Mouse (Mus musculus): Measurements from ENCODE around the gene Vmn2r7. TPM values are rescaled to one million over a fixed set of nuclear protein-coding genes. Genes with fewer than 3 reads are reported as not detected.
"Not testable (repeated sequence)": the region's sequence is repeated elsewhere in the genome, so short reads cannot be mapped to it uniquely, and the experiment has no call there.

Vmn2r7 gene
- not detected in 2 replicates for polyA plus RNA-seq (2015; fragmentation: Nextera tagmentation; extraction: Ambion mirVana)

DNA sequence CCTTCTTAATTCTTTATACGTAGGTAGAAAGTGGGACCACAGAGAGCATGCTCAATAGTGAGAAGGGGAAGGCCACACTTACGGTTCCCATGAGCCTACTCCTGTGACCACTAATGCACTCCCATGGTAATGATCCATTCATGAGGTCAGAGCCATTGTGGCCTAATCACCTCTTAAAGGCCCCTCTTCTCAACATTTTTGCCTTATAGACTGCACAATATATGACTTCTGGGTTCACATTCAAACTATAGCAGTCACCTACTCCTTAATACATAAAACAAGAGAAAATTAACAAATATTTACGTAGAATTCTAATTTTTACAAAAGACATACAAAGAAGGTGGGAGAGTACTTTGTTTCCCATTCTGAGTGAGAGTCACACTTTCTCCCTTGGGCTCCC is at the start of gene Vmn2r7:
Vmn2r7 (minus strand) TSS at position 101 of the 400 bp plus-strand sequence.
- H3K27me3 ChIP-seq (ENCODE audit: control insufficient read depth, insufficient read depth, low read depth, low read length); H3K9ac ChIP-seq (ENCODE audit: low read depth, low read length); H3K9me3 ChIP-seq (replicated peaks; ENCODE audit: control insufficient read depth, low read length); ATAC-seq (ENCODE audit: low read depth); H3K4me2 ChIP-seq (ENCODE audit: low read depth, low read length); H3K27ac ChIP-seq (ENCODE audit: low read length); H3K4me1 ChIP-seq (ENCODE audit: control insufficient read depth, low read depth, low read length); H3K36me3 ChIP-seq (ENCODE audit: control insufficient read depth, insufficient read depth); H3K4me3 ChIP-seq (ENCODE audit: low read depth, low read length): not testable (repeated sequence)
- 59% methylated on average over 2 of the region's 3 CpGs for WGBS (ENCODE audit: insufficient replicate concordance)

GRCm38 (mm10) chr3:64889725-64890124 is 45.2 kb upstream of the Vmn2r7 start:
- WGBS (ENCODE audit: insufficient replicate concordance), result 30% methylated on average over 1 of the region's 1 CpGs
- Histone ChIP-seq H3K27ac (ENCODE audit: low read length) (no peak overlapping the region), H3K4me3 (ENCODE audit: low read depth, low read length) (no peak overlapping the region), H3K36me3 (ENCODE audit: control insufficient read depth, insufficient read depth) (no peaks in the 10 kb centered on the region), H3K9me3 (replicated peaks; ENCODE audit: control insufficient read depth, low read length) (no peaks in the 10 kb centered on the region), H3K27me3 (ENCODE audit: control insufficient read depth, insufficient read depth, low read depth, low read length) (no peaks in the 10 kb centered on the region), H3K9ac (ENCODE audit: low read depth, low read length) (no peak overlapping the region), H3K4me1 (ENCODE audit: control insufficient read depth, low read depth, low read length) (no peaks in the 10 kb centered on the region), H3K4me2 (ENCODE audit: low read depth, low read length) (no peak overlapping the region)
- ATAC-seq (ENCODE audit: low read depth), result no peak

DNA sequence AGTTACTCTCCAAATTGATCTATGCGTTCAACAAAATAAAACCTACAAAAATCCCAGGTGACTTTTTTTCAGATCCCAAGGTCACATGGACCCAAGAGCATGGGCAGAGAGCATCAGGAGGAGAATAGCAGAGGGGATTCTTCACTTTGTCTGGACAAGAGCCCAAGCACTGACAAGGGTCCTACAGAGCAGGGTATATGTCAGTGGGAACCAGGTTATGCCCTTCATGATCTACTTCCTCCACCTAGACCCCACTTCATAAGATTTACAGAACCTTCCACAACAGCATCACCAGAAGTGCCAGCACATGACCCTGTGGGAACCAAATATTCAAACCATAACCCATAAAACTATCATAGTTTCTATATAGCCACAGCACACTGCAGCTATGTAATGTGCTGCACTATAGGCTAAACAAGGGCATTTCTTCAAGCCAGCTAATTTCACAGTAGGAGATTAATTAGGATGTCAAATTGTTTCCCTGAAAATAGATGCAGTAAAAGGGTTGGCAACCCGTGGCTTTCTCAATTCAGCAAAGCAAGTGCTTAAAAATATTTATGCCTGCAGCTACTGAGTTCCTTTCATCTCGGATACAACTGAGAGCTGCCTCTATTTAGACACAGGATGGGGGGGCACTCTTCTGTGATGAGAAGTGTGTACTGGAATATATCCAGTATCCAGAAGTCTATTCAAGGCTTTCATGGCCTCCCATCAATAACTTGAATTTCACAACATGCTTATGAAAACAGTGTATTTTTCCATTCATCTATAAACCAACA is 33.8 kb upstream of the Vmn2r7 start:
- H3K4me2 ChIP-seq (ENCODE audit: low read depth, low read length), result no peak overlapping the region
- ATAC-seq (ENCODE audit: low read depth), result no peak
- H3K4me1 ChIP-seq (ENCODE audit: control insufficient read depth, low read depth, low read length), result no peaks in the 10 kb centered on the region
- no peak overlapping the region for H3K27ac ChIP-seq (ENCODE audit: low read length)
- H3K9ac ChIP-seq (ENCODE audit: low read depth, low read length), result no peak overlapping the region
- H3K36me3 ChIP-seq (ENCODE audit: control insufficient read depth, insufficient read depth), result no peaks in the 10 kb centered on the region
- H3K27me3 ChIP-seq (ENCODE audit: control insufficient read depth, insufficient read depth, low read depth, low read length), result no peaks in the 10 kb centered on the region
- 46% methylated on average over 3 of the region's 3 CpGs for WGBS (ENCODE audit: insufficient replicate concordance)
- H3K9me3 ChIP-seq (replicated peaks; ENCODE audit: control insufficient read depth, low read length), result no peaks in the 10 kb centered on the region
- no peak overlapping the region for H3K4me3 ChIP-seq (ENCODE audit: low read depth, low read length)

DNA sequence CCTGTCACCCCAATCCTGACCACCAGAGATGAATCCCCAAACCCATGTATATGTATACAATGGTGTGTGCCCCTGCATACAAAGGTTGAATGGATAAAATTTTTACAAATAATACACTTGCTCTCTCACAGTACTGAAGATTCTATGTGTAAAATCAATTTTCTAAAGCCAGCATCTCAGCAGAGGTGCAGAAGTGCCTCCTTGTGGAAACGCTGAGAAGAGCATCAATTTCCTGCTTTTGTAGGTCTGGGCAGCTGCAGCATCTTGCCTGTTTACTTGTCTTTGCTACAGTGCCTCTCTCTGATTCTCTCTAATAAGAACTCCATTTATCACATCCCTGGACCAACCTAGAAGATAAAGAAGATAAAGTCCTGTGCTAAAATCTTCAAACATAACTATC is 32.1 kb upstream of the Vmn2r7 start:
- no peaks in the 10 kb centered on the region for H3K27me3 ChIP-seq (ENCODE audit: control insufficient read depth, insufficient read depth, low read depth, low read length)
- H3K9ac ChIP-seq (ENCODE audit: low read depth, low read length), result no peak overlapping the region
- no peak overlapping the region for H3K27ac ChIP-seq (ENCODE audit: low read length)
- no peak overlapping the region for H3K4me3 ChIP-seq (ENCODE audit: low read depth, low read length)
- H3K4me2 ChIP-seq (ENCODE audit: low read depth, low read length), result no peak overlapping the region
- H3K4me1 ChIP-seq (ENCODE audit: control insufficient read depth, low read depth, low read length), result no peaks in the 10 kb centered on the region
- ATAC-seq (ENCODE audit: low read depth), result no peak
- WGBS (ENCODE audit: insufficient replicate concordance), result 24% methylated on average over 1 of the region's 1 CpGs
- no peaks in the 10 kb centered on the region for H3K36me3 ChIP-seq (ENCODE audit: control insufficient read depth, insufficient read depth)
- H3K9me3 ChIP-seq (replicated peaks; ENCODE audit: control insufficient read depth, low read length), result no peaks in the 10 kb centered on the region

GRCm38 (mm10) chr3:64842881-64843280 is 1.7 kb downstream of the Vmn2r7 start:
- ATAC-seq (ENCODE audit: low read depth), result no peak
- WGBS (ENCODE audit: insufficient replicate concordance), result 31% methylated on average over 2 of the region's 2 CpGs
- no peaks in the 10 kb centered on the region for H3K9me3 ChIP-seq (replicated peaks; ENCODE audit: control insufficient read depth, low read length)
- no peak overlapping the region for H3K27ac ChIP-seq (ENCODE audit: low read length)
- no peak overlapping the region for H3K9ac ChIP-seq (ENCODE audit: low read depth, low read length)
- H3K4me3 ChIP-seq (ENCODE audit: low read depth, low read length), result no peak overlapping the region
- no peak overlapping the region for H3K4me2 ChIP-seq (ENCODE audit: low read depth, low read length)
- H3K36me3 ChIP-seq (ENCODE audit: control insufficient read depth, insufficient read depth), result no peaks in the 10 kb centered on the region
- no peaks in the 10 kb centered on the region for H3K4me1 ChIP-seq (ENCODE audit: control insufficient read depth, low read depth, low read length)
- no peaks in the 10 kb centered on the region for H3K27me3 ChIP-seq (ENCODE audit: control insufficient read depth, insufficient read depth, low read depth, low read length)

DNA sequence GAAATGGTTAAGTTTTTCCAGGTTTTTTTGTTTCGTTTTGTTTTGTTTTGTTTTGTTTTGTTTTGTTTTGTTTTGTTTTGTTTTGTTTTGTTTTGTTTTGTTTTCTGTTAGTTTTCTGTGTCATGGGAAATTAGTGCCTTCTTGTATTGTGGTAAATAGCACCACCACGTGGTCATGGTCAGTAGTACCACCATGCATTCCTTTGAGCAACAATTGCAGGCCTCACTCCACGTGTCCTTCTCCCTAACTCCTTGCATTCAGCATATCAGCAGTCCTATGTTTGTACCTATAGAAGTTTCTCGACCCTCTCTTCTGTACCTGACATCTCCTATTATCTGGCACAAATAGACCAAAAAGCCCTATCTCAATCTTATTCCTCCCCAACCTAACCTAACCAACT is 2.3 kb downstream of the Vmn2r7 start:
- Histone ChIP-seq H3K4me1 (ENCODE audit: control insufficient read depth, low read depth, low read length) (no peaks in the 10 kb centered on the region), H3K4me2 (ENCODE audit: low read depth, low read length) (no peak overlapping the region), H3K9me3 (replicated peaks; ENCODE audit: control insufficient read depth, low read length) (no peaks in the 10 kb centered on the region), H3K27me3 (ENCODE audit: control insufficient read depth, insufficient read depth, low read depth, low read length) (no peaks in the 10 kb centered on the region), H3K36me3 (ENCODE audit: control insufficient read depth, insufficient read depth) (no peaks in the 10 kb centered on the region), H3K27ac (ENCODE audit: low read length) (no peak overlapping the region), H3K9ac (ENCODE audit: low read depth, low read length) (no peak overlapping the region), H3K4me3 (ENCODE audit: low read depth, low read length) (no peak overlapping the region)
- 7% methylated on average over 4 of the region's 4 CpGs for WGBS (ENCODE audit: insufficient replicate concordance)
- no peak for ATAC-seq (ENCODE audit: low read depth)

DNA sequence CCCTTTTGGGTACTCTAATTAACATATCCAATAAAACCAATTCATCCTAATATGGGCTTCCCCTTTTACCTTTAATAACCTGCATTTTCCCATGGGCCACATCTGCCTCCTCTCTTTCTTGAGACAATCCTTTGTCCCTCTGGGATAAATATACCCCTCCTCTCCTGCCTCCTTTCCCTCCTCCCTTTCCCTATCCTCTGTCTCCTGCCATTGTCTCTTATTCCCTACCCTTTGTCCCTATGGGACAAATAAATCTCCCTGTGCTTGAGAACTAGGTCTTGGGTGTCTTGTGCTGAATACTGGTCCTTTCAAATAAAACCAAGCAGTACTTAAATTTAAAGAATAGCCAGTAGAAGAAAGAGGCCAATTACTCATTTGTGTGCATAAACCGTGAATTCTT is 13.4 kb downstream of the Vmn2r7 start:
- Histone ChIP-seq H3K4me3 (ENCODE audit: low read depth, low read length) (no peak overlapping the region), H3K36me3 (ENCODE audit: control insufficient read depth, insufficient read depth) (no peaks in the 10 kb centered on the region), H3K9me3 (replicated peaks; ENCODE audit: control insufficient read depth, low read length) (no peaks in the 10 kb centered on the region), H3K4me2 (ENCODE audit: low read depth, low read length) (no peak overlapping the region), H3K4me1 (ENCODE audit: control insufficient read depth, low read depth, low read length) (no peaks in the 10 kb centered on the region), H3K27me3 (ENCODE audit: control insufficient read depth, insufficient read depth, low read depth, low read length) (no peaks in the 10 kb centered on the region), H3K27ac (ENCODE audit: low read length) (no peak overlapping the region), H3K9ac (ENCODE audit: low read depth, low read length) (no peak overlapping the region)
- WGBS (ENCODE audit: insufficient replicate concordance), result 48% methylated on average over 1 of the region's 1 CpGs
- no peak for ATAC-seq (ENCODE audit: low read depth)

DNA sequence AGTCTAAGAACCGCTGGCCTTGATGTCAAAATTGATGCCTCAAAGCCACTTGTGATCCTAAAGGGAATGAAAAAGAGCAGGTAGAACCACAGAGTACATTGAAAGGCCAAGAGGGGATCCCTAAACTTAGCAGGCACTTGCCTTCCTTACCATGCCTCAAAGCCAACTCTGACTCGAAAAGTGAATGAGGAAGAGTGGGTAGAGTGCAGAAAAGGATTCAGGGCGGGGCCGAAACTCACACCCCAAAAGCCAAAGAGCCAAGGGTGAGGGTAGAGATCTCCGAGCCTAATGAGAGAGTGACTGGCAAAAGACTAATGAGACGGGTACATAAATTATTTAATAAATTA is 53.3 kb downstream of the Vmn2r7 start:
- no peaks in the 10 kb centered on the region for H3K36me3 ChIP-seq (ENCODE audit: control insufficient read depth, insufficient read depth)
- no peak overlapping the region for H3K27ac ChIP-seq (ENCODE audit: low read length)
- 40% methylated on average over 6 of the region's 6 CpGs for WGBS (ENCODE audit: insufficient replicate concordance)
- no peak overlapping the region for H3K4me2 ChIP-seq (ENCODE audit: low read depth, low read length)
- H3K9me3 ChIP-seq (replicated peaks; ENCODE audit: control insufficient read depth, low read length), result no peaks in the 10 kb centered on the region
- H3K4me1 ChIP-seq (ENCODE audit: control insufficient read depth, low read depth, low read length), result no peaks in the 10 kb centered on the region
- no peaks in the 10 kb centered on the region for H3K27me3 ChIP-seq (ENCODE audit: control insufficient read depth, insufficient read depth, low read depth, low read length)
- no peak overlapping the region for H3K9ac ChIP-seq (ENCODE audit: low read depth, low read length)
- ATAC-seq (ENCODE audit: low read depth), result no peak
- H3K4me3 ChIP-seq (ENCODE audit: low read depth, low read length), result no peak overlapping the region

GRCm38 (mm10) chr3:64790509-64791244 is 53.9 kb downstream of the Vmn2r7 start:
- 47% methylated on average over 10 of the region's 10 CpGs for WGBS (ENCODE audit: insufficient replicate concordance)
- ATAC-seq (ENCODE audit: low read depth), result no peak
- no peaks in the 10 kb centered on the region for H3K36me3 ChIP-seq (ENCODE audit: control insufficient read depth, insufficient read depth)

More at GRCm38 (mm10) chr3:64790509-64791244, 53.9 kb downstream of the Vmn2r7 start:
- H3K9me3 ChIP-seq (replicated peaks; ENCODE audit: control insufficient read depth, low read length), result no peaks in the 10 kb centered on the region
- no peaks in the 10 kb centered on the region for H3K27me3 ChIP-seq (ENCODE audit: control insufficient read depth, insufficient read depth, low read depth, low read length)
- no peak overlapping the region for H3K4me2 ChIP-seq (ENCODE audit: low read depth, low read length)
- H3K9ac ChIP-seq (ENCODE audit: low read depth, low read length), result no peak overlapping the region
- no peak overlapping the region for H3K4me3 ChIP-seq (ENCODE audit: low read depth, low read length)
- H3K4me1 ChIP-seq (ENCODE audit: control insufficient read depth, low read depth, low read length), result no peaks in the 10 kb centered on the region
- no peak overlapping the region for H3K27ac ChIP-seq (ENCODE audit: low read length)
